Mouse (Mus musculus): ENCODE results near the gene Cyld. TPM values are rescaled to one million over a fixed set of nuclear protein-coding genes. Genes with fewer than 3 reads are reported as not detected.
A peak's percentile ranks its signal among the peaks of the same experiment; 100 is the strongest.

Gene Cyld
- total and polyA plus RNA-seq, 3 experiments = 20.2 to 29.4 (median 22.1) TPM

GRCm38 (mm10) chr8:88673859-88674258, 23.0 kb upstream of the Cyld start:
- H3K27ac ChIP-seq (ENCODE audit: insufficient read depth, low read depth) = no peak overlapping the region
- H3K79me2 ChIP-seq (replicated peaks; ENCODE audit: control insufficient read depth, extremely low read depth, insufficient read depth, poor library complexity, severe bottlenecking) = no peaks in the 10 kb centered on the region
- H3K4me1 ChIP-seq (ENCODE audit: control insufficient read depth in 1 of 2, insufficient read depth in 2 of 2) = peaks cover 22 to 60% of the 10 kb centered on the region in 2 experiments
- in situ Hi-C loops (cut with MboI; ENCODE audit: low pct_ligation_motif_present, low pct_unique_long_range_greater_than_20kb, low sequenced_read_pairs) (no loop called here), dilution Hi-C loops (cut with MboI; ENCODE audit: extremely low pct_ligation_motif_present, extremely low pct_unique_long_range_greater_than_20kb, low sequenced_read_pairs) (no loop called here)
- H3K27me3 ChIP-seq (replicated peaks) = no peaks in the 10 kb centered on the region
- H3K4me3 ChIP-seq (replicated peaks in 1 of 3; ENCODE audit: low read depth in 2 of 3, low read length in 2 of 3, poor library complexity in 1 of 3) = no peak overlapping the region
- H3K36me3 ChIP-seq (replicated peaks in 1 of 2; ENCODE audit: control insufficient read depth in 1 of 2, insufficient read depth in 1 of 2, low read length in 1 of 2) = peaks cover 75 to 94% of the 10 kb centered on the region in 2 experiments
- TF ChIP-seq TBP (conservative IDR thresholded peaks at IDR 0.05; ENCODE audit: low read depth, low read length) (no peak), CTCF (conservative IDR thresholded peaks at IDR 0.05 in 1 of 2, IDR thresholded peaks at IDR 0.05 in 1 of 2; ENCODE audit: low read depth in 2 of 2, low read length in 2 of 2) (no peak), JUN (IDR thresholded peaks at IDR 0.05; ENCODE audit: insufficient read depth, low read depth, low read length) (no peak), JUND (conservative IDR thresholded peaks at IDR 0.05; ENCODE audit: low read depth, low read length) (no peak), IRF4 (IDR thresholded peaks at IDR 0.05; ENCODE audit: low read depth, low read length) (no peak), MEF2A (IDR thresholded peaks at IDR 0.05; ENCODE audit: borderline replicate concordance, low read depth, low read length) (no peak), ETS1 (conservative IDR thresholded peaks at IDR 0.05; ENCODE audit: low read depth, low read length) (no peak), KAT2A (IDR thresholded peaks at IDR 0.05; ENCODE audit: insufficient replicate concordance, low read length) (no peak), MAX (IDR thresholded peaks at IDR 0.05; ENCODE audit: low read length) (no peak), RCOR1 (conservative IDR thresholded peaks at IDR 0.05; ENCODE audit: low read depth, low read length) (no peak), USF2 (conservative IDR thresholded peaks at IDR 0.05; ENCODE audit: low read depth, low read length) (no peak), CHD2 (IDR thresholded peaks at IDR 0.05; ENCODE audit: low read length) (no peak), NRF1 (IDR thresholded peaks at IDR 0.05; ENCODE audit: low read depth, low read length) (no peak), NELFE (IDR thresholded peaks at IDR 0.05; ENCODE audit: low read depth, low read length) (no peak)
- no peak overlapping the region for H3K9ac ChIP-seq (ENCODE audit: insufficient read depth, low read depth)
- H3K4me2 ChIP-seq (ENCODE audit: insufficient read depth, low read depth, poor library complexity, severe bottlenecking) = no peak overlapping the region
- H3K9me3 ChIP-seq (replicated peaks; ENCODE audit: low read length) = no peaks in the 10 kb centered on the region
- no peak for DNase-seq (ENCODE audit: extremely low read depth)

- Histone ChIP-seq H3K79me2 (replicated peaks; ENCODE audit: control insufficient read depth, extremely low read depth, insufficient read depth, poor library complexity, severe bottlenecking) (no peaks in the 10 kb centered on the region), H3K4me1 (ENCODE audit: control insufficient read depth in 1 of 2, insufficient read depth in 2 of 2) (peaks cover 7 to 55% of the 10 kb centered on the region in 2 experiments), H3K9ac (ENCODE audit: insufficient read depth, low read depth) (no peak overlapping the region), H3K4me3 (replicated peaks in 1 of 3; ENCODE audit: low read depth in 2 of 3, low read length in 2 of 3, poor library complexity in 1 of 3) (no peak overlapping the region), H3K27ac (ENCODE audit: insufficient read depth, low read depth) (no peak overlapping the region), H3K36me3 (replicated peaks in 1 of 2; ENCODE audit: control insufficient read depth in 1 of 2, insufficient read depth in 1 of 2, low read length in 1 of 2) (peaks cover 82 to 98% of the 10 kb centered on the region in 2 experiments), H3K27me3 (replicated peaks) (no peaks in the 10 kb centered on the region), H3K4me2 (ENCODE audit: insufficient read depth, low read depth, poor library complexity, severe bottlenecking) (no peak overlapping the region), H3K9me3 (replicated peaks; ENCODE audit: low read length) (peaks cover 8% of the 10 kb centered on the region)
- dilution Hi-C loops (cut with MboI; ENCODE audit: extremely low pct_ligation_motif_present, extremely low pct_unique_long_range_greater_than_20kb, low sequenced_read_pairs) = no loop called here
- TF ChIP-seq ZNF384 (IDR thresholded peaks at IDR 0.05; ENCODE audit: low read depth, low read length) = no peak
- TF ChIP-seq NELFE (IDR thresholded peaks at IDR 0.05; ENCODE audit: low read depth, low read length) = no peak
- no peak for TF ChIP-seq MEF2A (IDR thresholded peaks at IDR 0.05; ENCODE audit: borderline replicate concordance, low read depth, low read length)
- TF ChIP-seq JUN (IDR thresholded peaks at IDR 0.05; ENCODE audit: insufficient read depth, low read depth, low read length) = no peak
- TF ChIP-seq IRF4 (IDR thresholded peaks at IDR 0.05; ENCODE audit: low read depth, low read length) = 0 out of 2 replicates have a peak, but pooled peaks have one; percentile 15
- in situ Hi-C loops (cut with MboI; ENCODE audit: low pct_ligation_motif_present, low pct_unique_long_range_greater_than_20kb, low sequenced_read_pairs) = no loop called here
- DNase-seq (ENCODE audit: extremely low read depth) = no peak
These were observed 21.3 kb upstream of the Cyld start for GRCm38 (mm10) chr8:88675372-88676165.

Data from CH12.LX (cell line).